Mouse (Mus musculus) heart, adult 2 months (tissue): Measurements from ENCODE around the gene Gadl1. TPM values are rescaled to one million over a fixed set of nuclear protein-coding genes. Genes with fewer than 3 reads are reported as not detected.

ENCODE experiments used
- DNase-seq, 2 experiments: peaks; one replicate each; pipeline ENCODE4 v3.0.0; 2021
- H3K27ac ChIP-seq: fragments of 200-600 bp; 2 replicates; pipeline ENCODE4 v1.8.1; 2022
- H3K27me3 ChIP-seq: fragments of 200-500 bp; 2 replicates; pipeline ENCODE4 v1.6.1; 2012; ENCODE audit warnings: mild to moderate bottlenecking, low read length, inconsistent platforms, mixed read lengths; ENCODE audit not compliant: control insufficient read depth, insufficient read depth
- H3K36me3 ChIP-seq: fragments of 200-500 bp; 2 replicates; pipeline ENCODE4 v1.6.1; 2012; ENCODE audit warnings: low read length, inconsistent platforms; ENCODE audit not compliant: control insufficient read depth, insufficient read depth
- H3K4me1 ChIP-seq: fragments of 200-500 bp; 2 replicates; pipeline ENCODE4 v1.6.1; 2011; ENCODE audit warnings: low read length; ENCODE audit not compliant: control insufficient read depth, insufficient read depth
- H3K4me3 ChIP-seq: fragments of 200-600 bp; 2 replicates; pipeline ENCODE4 v1.8.1; 2022
- H3K79me2 ChIP-seq: fragments of 200-500 bp; replicated peaks from 2 replicates; pipeline ENCODE4 v1.6.1; 2012; ENCODE audit warnings: mild to moderate bottlenecking, inconsistent platforms, low read length, moderate library complexity, mixed read lengths; ENCODE audit not compliant: control insufficient read depth, insufficient read depth
- H3K9ac ChIP-seq: fragments of 200-500 bp; 2 replicates; pipeline ENCODE4 v1.6.1; 2012; ENCODE audit warnings: low read depth, mild to moderate bottlenecking, control low read depth, inconsistent platforms, low read length, mixed read lengths
- CTCF ChIP-seq: fragments of 200-600 bp; IDR thresholded peaks from 2 replicates; pipeline ENCODE4 v1.8.1; 2022; ENCODE audit warnings: antibody characterized with exemption, mild to moderate bottlenecking, moderate library complexity
- EP300 ChIP-seq: fragments of 200-500 bp; IDR thresholded peaks from 2 replicates; pipeline ENCODE4 v1.6.1; 2011; ENCODE audit warnings: low read depth, low read length, control low read depth; ENCODE audit not compliant: insufficient read depth
- POLR2A ChIP-seq: fragments of 200-500 bp; IDR thresholded peaks from 2 replicates; pipeline ENCODE4 v1.6.1; 2011; ENCODE audit warnings: mild to moderate bottlenecking, low read depth, low read length, control low read depth; ENCODE audit not compliant: insufficient read depth
- WGBS: fragments of 180-500 bp; shearing (Covaris S2); methylation state at CpG from one replicate; pipeline ENCODE4 v1.1.7; 2018; 5-methylcytosine and 5-hydroxymethylcytosine counted together
- intact Hi-C: fragments of 180-260 bp; cut with DNase I; formaldehyde crosslinking; loops from one replicate; pipeline ENCODE4 v1.15.1; 2025
- polyA plus RNA-seq: library from polyadenylated mRNA; depleted of rRNA; stranded (reverse); fragments of >200 nt; gene quantifications from 2 replicates; pipeline ENCODE4 v1.2.3, GENCODE M21; 2012
- total RNA-seq, 2 experiments: library from RNA; stranded (reverse); gene quantifications; 2 replicates each; pipeline ENCODE4 v1.2.3; 2021

The Gadl1 gene
- total and polyA plus RNA-seq, 3 experiments = 0.16 TPM; not detected in 2

- no peaks in the 10 kb centered on the region for H3K27me3 ChIP-seq
- DNase-seq = no peak
- H3K27ac ChIP-seq = no peak overlapping the region
- no peak overlapping the region for H3K4me3 ChIP-seq
- H3K9ac ChIP-seq = no peak overlapping the region
- H3K4me1 ChIP-seq = no peaks in the 10 kb centered on the region
- H3K36me3 ChIP-seq = no peaks in the 10 kb centered on the region
- TF ChIP-seq POLR2A (no peak), EP300 (no peak), CTCF (no peak)
- no peaks in the 10 kb centered on the region for H3K79me2 ChIP-seq
- intact Hi-C loops = no loop called here
- 81% methylated on average over 7 of the region's 7 CpGs for WGBS
Measured at GRCm38 (mm10) chr9:115965056-115965455, 55.8 kb downstream of the Gadl1 start.

GRCm38 (mm10) chr9:115966116-115966515, 56.9 kb downstream of the Gadl1 start:
- Histone ChIP-seq H3K9ac (no peak overlapping the region), H3K36me3 (no peaks in the 10 kb centered on the region), H3K27me3 (no peaks in the 10 kb centered on the region), H3K27ac (no peak overlapping the region), H3K4me3 (no peak overlapping the region), H3K79me2 (no peaks in the 10 kb centered on the region), H3K4me1 (no peaks in the 10 kb centered on the region)
- DNase-seq = no peak
- intact Hi-C loops = no loop called here
- 82% methylated on average over 4 of the region's 4 CpGs for WGBS
- TF ChIP-seq CTCF = no peak

GRCm38 (mm10) chr9:115966746-115967145, 57.5 kb downstream of the Gadl1 start:
- Histone ChIP-seq H3K27ac (no peak overlapping the region), H3K4me3 (no peak overlapping the region), H3K9ac (no peak overlapping the region), H3K4me1 (no peaks in the 10 kb centered on the region), H3K36me3 (no peaks in the 10 kb centered on the region), H3K79me2 (no peaks in the 10 kb centered on the region), H3K27me3 (no peaks in the 10 kb centered on the region)
- intact Hi-C loops = no loop called here
- DNase-seq = no peak
- TF ChIP-seq EP300 (no peak), POLR2A (no peak), CTCF (no peak)
- WGBS = 87% methylated on average over 5 of the region's 5 CpGs

DNA sequence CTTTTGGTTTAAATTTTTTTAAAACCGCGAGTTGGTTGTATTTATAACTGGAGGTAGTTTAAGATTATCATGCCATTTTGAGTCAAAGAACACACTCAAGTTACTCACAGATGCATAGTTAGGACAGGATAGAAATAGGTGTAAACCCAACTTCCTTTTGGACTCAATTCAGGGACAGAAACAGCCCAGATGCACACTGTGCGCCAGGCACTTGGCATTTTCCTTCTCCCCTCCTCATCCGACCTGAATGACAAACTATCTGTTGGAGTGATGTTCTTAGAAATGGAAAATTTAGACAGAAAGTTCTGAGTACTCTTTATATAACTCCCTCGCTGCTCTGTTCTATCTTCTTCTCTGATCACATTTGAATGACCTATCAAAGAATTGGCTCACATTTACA, 58.4 kb downstream of the Gadl1 start:
- no peak for TF ChIP-seq EP300
- no peak for TF ChIP-seq POLR2A
- TF ChIP-seq CTCF = no peak
- H3K36me3 ChIP-seq = no peaks in the 10 kb centered on the region
- DNase-seq = no peak
- H3K9ac ChIP-seq = no peak overlapping the region
- WGBS = 76% methylated on average over 5 of the region's 5 CpGs
- no peak overlapping the region for H3K4me3 ChIP-seq
- no peak overlapping the region for H3K27ac ChIP-seq
- H3K79me2 ChIP-seq = no peaks in the 10 kb centered on the region
- H3K27me3 ChIP-seq = no peaks in the 10 kb centered on the region
- intact Hi-C loops = no loop called here
- no peaks in the 10 kb centered on the region for H3K4me1 ChIP-seq

DNA sequence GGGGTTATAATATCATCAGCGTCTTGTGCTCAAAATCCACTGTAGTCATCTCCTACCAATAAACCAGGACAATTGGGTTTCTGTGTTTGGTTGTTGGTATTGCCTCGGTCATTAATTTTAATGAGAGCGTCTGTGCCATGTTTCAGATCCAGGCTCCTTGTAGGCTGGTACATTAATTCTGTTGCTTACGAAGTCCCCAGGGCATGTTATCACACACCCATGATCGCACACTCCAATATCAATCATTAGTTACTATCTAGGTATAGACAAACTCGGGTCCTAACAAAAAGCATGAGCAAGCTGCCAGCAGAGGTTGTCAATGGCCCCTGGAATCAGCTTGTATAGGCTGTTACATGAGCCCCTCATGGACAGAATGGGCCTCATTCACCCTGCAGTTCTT, 67.6 kb downstream of the Gadl1 start:
- Histone ChIP-seq H3K4me1 (no peaks in the 10 kb centered on the region), H3K4me3 (no peak overlapping the region), H3K27me3 (no peaks in the 10 kb centered on the region), H3K36me3 (no peaks in the 10 kb centered on the region), H3K9ac (no peak overlapping the region), H3K79me2 (no peaks in the 10 kb centered on the region), H3K27ac (no peak overlapping the region)
- TF ChIP-seq POLR2A (no peak), CTCF (no peak), EP300 (no peak)
- intact Hi-C loops = no loop called here
- DNase-seq = no peak
- 91% methylated on average over 6 of the region's 6 CpGs for WGBS

- no peaks in the 10 kb centered on the region for H3K36me3 ChIP-seq
Measured at GRCm38 (mm10) chr9:115977598-115978240, 68.5 kb downstream of the Gadl1 start.

More at GRCm38 (mm10) chr9:115977598-115978240, 68.5 kb downstream of the Gadl1 start:
- H3K79me2 ChIP-seq = no peaks in the 10 kb centered on the region
- 68% methylated on average over 15 of the region's 15 CpGs for WGBS
- intact Hi-C loops = no loop called here
- H3K9ac ChIP-seq = no peak overlapping the region
- no peaks in the 10 kb centered on the region for H3K4me1 ChIP-seq
- H3K4me3 ChIP-seq = no peak overlapping the region
- H3K27me3 ChIP-seq = no peaks in the 10 kb centered on the region
- no peak for DNase-seq
- H3K27ac ChIP-seq = no peak overlapping the region
- TF ChIP-seq POLR2A (no peak), EP300 (no peak), CTCF (no peak)
